Mouse (Mus musculus): Measurements from ENCODE around the gene Sppl2c.
"Not testable (repeated sequence)": the region's sequence is repeated elsewhere in the genome, so short reads cannot be mapped to it uniquely, and the experiment has no call there.

The Sppl2c gene

GRCm38 (mm10) chr11:104197861-104198260 is 11.7 kb downstream of the Sppl2c start:
- peak; percentile 54 for DNase-seq

DNA sequence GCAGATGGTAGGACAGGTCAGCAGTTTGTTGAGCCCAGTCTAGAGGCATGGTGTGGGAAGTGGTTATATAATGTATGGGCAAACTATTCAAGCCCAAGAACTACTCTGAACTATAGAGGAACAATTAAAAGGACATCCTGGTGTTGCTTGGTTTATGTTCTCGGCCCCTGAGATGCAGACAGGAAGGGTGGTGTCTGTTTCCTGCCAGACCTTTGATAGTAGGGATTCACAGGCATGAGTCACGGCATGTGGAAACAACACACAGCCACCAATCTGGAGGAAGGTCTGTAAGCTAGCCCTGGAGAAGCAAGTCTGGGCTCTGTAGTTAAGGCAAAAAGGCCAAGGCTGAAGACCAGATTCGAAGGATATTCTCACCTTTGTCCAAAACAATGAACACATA is 17.1 kb downstream of the Sppl2c start:
- no peak for DNase-seq

DNA sequence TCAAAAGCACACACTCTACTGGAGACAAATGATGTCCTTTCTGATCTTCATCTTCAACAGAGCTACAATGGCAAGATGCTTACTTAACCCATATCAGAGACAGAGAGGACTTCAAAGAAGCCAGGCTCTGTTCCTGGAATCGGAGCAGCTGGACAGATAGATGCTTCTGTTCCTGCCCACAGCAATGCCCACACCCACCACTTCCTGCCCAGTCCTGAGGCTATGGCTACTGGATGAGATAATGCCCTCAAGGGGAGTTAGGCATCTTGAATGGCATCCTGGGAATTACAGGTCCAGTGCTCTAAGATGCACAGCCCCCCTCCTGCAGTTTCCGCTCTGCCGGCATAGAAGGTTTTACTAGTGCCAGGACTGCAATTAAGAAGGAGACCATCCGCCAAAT is 20.4 kb downstream of the Sppl2c start:
- DNase-seq, result no peak

GRCm38 (mm10) chr11:104209041-104209440 is 22.9 kb downstream of the Sppl2c start:
- DNase-seq, result no peak

- no peak for DNase-seq
Measured at GRCm38 (mm10) chr11:104211251-104211650, 25.1 kb downstream of the Sppl2c start.

DNA sequence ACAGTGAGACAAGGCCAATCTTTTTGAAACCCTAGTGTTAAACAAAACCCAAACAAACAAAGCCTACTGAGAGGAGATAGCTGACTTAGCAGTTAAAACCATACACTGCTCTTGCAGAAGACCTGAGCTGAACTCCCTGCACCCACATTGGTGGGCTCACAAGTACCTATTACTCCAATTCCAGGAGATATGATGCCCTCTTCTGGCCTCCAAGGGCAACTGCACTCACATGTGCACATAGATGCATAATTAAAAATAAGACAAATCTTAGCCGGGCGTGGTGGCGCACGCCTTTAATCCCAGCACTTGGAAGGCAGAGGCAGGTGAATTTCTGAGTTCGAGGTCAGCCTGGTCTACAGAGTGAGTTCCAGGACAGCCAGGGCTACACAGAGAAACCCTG is 28.0 kb downstream of the Sppl2c start:
- DNase-seq, result not testable (repeated sequence)

GRCm38 (mm10) chr11:104218075-104218474 is 31.9 kb downstream of the Sppl2c start:
- DNase-seq, result no peak

DNA sequence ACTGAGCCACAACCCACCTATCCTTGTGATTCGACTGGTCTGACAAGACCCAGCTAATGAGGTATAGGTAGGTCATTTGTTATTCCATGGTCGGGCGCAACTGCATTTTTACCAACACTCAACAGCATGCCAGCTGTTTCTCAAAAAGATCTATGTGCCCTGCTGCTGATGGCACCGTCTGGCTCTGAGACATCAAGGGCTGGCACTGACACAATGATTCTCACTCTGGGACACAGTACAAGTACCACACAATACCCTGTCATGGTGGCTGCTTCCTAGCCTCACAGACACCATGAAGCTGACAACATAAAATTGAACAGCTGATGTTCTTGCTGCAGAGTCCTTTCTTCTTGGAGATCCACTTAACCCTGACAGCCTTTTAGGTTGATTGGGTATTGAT is 34.2 kb downstream of the Sppl2c start:
- DNase-seq, result no peak

DNA sequence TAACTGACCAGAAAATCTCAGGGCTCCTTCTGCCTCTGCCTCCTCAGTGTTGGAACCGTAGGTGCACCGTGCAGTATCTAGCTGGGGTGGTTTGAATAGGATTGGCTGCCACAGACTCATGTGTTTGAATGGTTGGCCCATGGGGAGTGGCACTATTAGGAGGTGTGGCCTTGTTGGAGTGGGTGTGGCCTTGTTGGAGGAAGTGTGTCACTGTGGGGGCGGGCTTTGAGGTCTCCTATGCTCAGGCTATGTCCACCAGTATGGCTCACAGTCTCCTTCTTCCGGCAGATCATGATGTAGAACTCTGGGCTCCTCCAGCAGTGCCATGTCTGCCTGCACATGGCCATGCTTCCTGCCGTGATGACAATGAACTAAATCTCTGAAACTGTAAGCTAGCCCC is 35.6 kb downstream of the Sppl2c start:
- no peak for DNase-seq

DNA sequence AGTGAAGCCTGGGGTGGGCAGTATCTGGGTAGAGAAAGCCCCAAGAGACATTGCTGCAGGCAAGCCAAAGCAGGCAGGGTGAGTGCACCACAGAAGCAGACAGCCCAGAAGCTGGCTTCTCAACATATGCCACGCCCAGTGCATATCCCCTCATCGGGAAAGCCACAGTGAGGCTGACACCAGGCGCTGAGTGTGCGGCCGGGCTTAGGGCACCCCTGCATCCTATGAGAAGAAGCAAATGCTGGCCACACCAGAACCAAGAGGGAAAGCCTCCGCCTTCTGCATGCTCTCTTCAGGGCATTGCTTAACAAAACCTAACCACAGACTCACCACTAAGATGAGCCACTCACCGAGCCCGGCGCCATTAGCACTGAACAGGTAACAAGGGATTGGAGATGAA is 37.2 kb downstream of the Sppl2c start:
- no peak for DNase-seq

DNA sequence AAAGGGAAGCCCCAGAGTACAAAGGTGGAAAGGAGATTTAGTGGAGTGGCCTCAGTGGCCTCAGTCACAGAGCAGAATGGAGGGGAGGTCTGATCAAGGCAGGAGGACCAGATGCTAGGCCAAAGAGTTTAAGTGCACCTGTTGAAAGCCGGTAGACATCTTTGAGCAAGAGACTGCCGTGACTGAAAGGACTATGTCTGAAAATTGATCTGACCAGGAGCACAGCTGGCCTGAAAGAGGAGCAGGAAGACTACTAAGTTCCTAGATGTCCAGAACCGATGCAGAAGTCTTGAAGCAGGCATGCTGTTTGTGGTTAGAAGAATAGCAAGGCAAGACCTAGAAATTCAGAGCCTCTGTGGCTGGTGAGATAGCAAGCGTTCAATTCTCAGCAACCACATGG is 43.3 kb downstream of the Sppl2c start:
- DNase-seq, result no peak

GRCm38 (mm10) chr11:104230066-104230778 is 44.1 kb downstream of the Sppl2c start:
- DNase-seq, result peak; percentile 40

- DNase-seq, result peak; percentile 95
Measured at GRCm38 (mm10) chr11:104231041-104231911, 45.1 kb downstream of the Sppl2c start, which contains the start of gene Mapt. Gene Mapt, plus strand, starts transcription at chr11:104231390.

DNA sequence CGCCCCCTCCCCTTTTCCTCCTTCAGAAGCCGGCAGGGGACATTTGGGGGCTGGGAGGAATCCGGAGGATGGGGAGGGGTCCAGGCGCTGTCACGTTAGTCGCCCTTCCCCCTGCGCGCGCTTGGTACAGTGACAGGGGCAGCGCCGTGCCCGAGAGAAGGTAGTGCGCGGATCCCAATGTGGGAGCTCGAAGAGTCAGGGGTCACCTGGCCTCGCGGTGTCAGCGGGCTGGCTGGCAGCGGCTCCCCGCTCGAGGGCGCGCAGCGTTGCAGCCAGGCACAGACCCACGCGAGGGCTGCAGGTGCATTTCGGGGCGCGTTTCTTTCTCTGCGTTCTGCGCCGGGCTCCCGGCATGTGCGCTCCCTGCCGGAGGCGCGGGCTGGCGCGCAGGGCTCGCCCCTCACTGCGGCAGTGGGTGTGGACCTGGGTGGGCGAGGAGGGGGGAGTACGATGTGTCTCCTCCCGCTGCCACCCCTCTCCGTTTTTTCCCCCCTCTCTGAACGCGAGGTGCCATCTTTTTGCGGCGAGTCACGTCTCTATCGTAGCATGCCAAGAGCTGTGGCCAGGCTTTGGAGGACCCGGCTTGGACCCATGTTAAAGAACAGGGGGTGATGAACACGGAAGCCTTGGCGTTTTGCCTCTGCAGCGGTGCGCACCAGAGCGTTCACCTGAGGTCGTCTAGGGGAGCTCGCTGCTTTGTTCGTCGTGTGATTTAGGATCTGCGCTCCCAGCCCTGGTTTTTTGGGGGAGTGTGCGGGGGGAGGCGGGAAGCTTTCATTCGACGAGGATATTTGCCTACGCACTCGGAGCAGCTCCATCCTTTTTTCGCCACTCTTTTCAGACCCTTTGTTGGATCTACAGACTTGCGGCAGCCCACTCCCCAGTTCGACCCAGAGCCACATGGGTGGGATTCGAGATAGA is 46.3 kb downstream of the Sppl2c start:
- peak; percentile 73 for DNase-seq

GRCm38 (mm10) chr11:104233101-104233500 is 47.0 kb downstream of the Sppl2c start:
- peak; percentile 15 for DNase-seq

- DNase-seq, result peak; percentile 22
Measured at GRCm38 (mm10) chr11:104233574-104234206, 47.6 kb downstream of the Sppl2c start.

DNA sequence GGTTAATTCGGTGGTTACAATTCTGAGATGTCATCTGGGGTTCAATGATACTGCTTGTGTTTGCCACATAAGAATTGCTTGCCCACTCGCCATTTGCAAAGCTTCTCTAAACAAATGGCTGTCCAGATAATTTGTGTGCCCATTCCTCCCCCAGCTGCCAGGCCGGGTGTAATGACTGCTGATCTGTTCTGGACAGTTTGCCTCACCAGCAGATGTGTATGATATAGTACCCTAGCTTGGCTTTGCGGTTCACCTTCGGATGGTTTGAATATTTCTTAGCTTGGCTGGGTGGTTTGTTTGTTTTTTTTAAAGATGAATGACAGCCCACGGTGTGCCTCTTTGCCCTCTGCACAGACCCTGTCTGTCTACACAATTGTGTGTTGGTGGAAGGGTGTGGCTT is 48.6 kb downstream of the Sppl2c start:
- DNase-seq, result no peak

DNA sequence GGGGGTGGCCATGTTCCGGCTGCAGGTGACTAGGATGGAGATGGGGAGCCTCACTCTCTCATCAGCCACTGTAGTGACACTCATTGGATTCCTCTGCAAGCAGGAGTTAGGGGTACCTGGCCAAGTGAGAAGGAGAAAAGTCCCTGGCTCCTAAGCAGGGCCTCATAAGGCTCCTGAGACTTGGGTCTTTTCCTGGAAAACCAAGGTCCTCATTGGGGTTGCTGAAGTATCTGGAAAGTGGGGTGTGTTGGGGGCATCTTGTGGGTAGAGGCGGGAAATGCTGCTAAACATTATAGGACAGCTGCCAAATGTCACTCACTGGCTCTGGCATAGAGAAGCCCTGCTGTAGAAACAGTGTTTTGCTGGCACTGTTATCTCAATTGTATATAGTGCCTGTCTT is 49.8 kb downstream of the Sppl2c start:
- no peak for DNase-seq

GRCm38 (mm10) chr11:104237226-104237625 is 51.1 kb downstream of the Sppl2c start:
- DNase-seq, result no peak

- no peak for DNase-seq
Measured at GRCm38 (mm10) chr11:104237958-104238747, 52.0 kb downstream of the Sppl2c start.
